Mouse (Mus musculus) brain, embryonic 14.5 days (tissue): ENCODE measurements at regions not wholly inside any gene's neighbourhood (a gene's known extent, or its start where the extent isn't known, plus 50 kb on each side); places are given as distances from the start of the nearest gene placed in this dataset.

Experiments
- CTCF ChIP-seq: fragments of 200-500 bp; IDR thresholded peaks from 2 replicates; pipeline ENCODE4 v1.5.1; 2012; ENCODE audit warnings: inconsistent platforms, mild to moderate bottlenecking, moderate library complexity, borderline replicate concordance; ENCODE audit not compliant: insufficient read depth, insufficient read length; ENCODE audit errors: extremely low read depth
- POLR2A ChIP-seq: fragments of 200-500 bp; IDR thresholded peaks from 2 replicates; pipeline ENCODE4 v1.6.1; 2012; ENCODE audit warnings: mild to moderate bottlenecking, inconsistent platforms, borderline replicate concordance; ENCODE audit not compliant: poor library complexity, insufficient read depth, insufficient read length, severe bottlenecking; ENCODE audit errors: extremely low read depth

GRCm38 (mm10) chr2:43097560-43098233 lies 444.3 kb upstream of the Lrp1b start:
- TF ChIP-seq POLR2A: no peak
- TF ChIP-seq CTCF: no peak
